Mouse (Mus musculus) bone marrow, adult 2 months (tissue): ENCODE data around the gene Actl7a.

Experiments
- CTCF ChIP-seq: fragments of 200-500 bp; IDR thresholded peaks from 2 replicates; pipeline ENCODE4 v1.5.1; 2011; ENCODE audit warnings: low read length, control low read depth; ENCODE audit not compliant: control insufficient read depth, insufficient read depth
- POLR2A ChIP-seq: fragments of 200-500 bp; IDR thresholded peaks from 2 replicates; pipeline ENCODE4 v1.6.1; 2011; ENCODE audit warnings: low read depth, mild to moderate bottlenecking, control low read depth, low read length, borderline replicate concordance; ENCODE audit not compliant: control insufficient read depth

DNA sequence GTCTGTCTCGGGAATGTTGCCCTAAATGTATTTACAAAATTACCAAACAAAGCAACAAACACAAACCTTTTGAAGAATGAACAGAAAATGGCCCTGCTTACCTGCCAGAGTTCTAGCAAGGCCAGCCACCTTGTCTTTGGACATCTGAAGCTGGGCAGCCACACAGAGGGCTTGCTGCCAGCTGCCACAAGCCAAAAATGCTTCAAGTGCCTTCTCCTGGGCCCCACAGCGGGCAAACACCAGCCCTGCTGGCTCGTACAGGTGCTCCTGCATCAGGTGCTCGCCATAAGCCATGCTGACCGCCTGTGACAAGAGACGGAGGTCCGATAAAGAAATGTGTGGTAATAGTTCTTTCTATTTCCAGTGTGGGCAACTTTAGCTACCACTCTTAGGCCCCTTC is 25.7 kb downstream of the Actl7a start:
- TF ChIP-seq POLR2A (no peak), CTCF (no peak)
